Comparison of ENCODE assay signal across 20 mouse cellular contexts in genomic region chr3:57940504-57941381, GRCm38 (mm10).
"Had no signal": no experiment of that assay in that cellular context is flagged by ENCODE, and none has a peak within 500 bp of the region (broad histone marks: within the 10 kb centered on the region; RNA-seq: fewer than 3 reads in every experiment).

No protein-coding gene starts in this region.

- H3K9ac ChIP-seq: liver, embryonic 13.5 days; neural tube, embryonic 12.5 days; neural tube, embryonic 15.5 days had no signal

- H3K36me3 ChIP-seq: liver, embryonic 13.5 days; neural tube, embryonic 12.5 days; neural tube, embryonic 15.5 days had no signal

- H3K27ac ChIP-seq: kidney, postnatal 0 days; left cerebral cortex, adult 2 months; liver, embryonic 13.5 days; neural tube, embryonic 12.5 days; neural tube, embryonic 15.5 days; stomach, postnatal 0 days had no signal

- H3K4me2 ChIP-seq: liver, embryonic 13.5 days; midbrain, embryonic 11.5 days; neural tube, embryonic 12.5 days; neural tube, embryonic 15.5 days had no signal

- H3K4me1 ChIP-seq: liver, embryonic 13.5 days; neural tube, embryonic 12.5 days; neural tube, embryonic 15.5 days had no signal

- DNase-seq: kidney, adult 2 months; kidney, postnatal 25 days; layer of hippocampus, postnatal 36 days; liver, embryonic 13.5 days; lung, adult 2 months; lung, postnatal 14 days; lung, postnatal 4 days; midbrain, embryonic 14.5 days; right cerebral cortex, adult 18-20 months; right cerebral cortex, postnatal 14 days; right cerebral cortex, postnatal 4 days; thymus, adult 2 months; thymus, postnatal 14 days; thymus, postnatal 4 days had no signal

- H3K27me3 ChIP-seq: liver, embryonic 13.5 days; neural tube, embryonic 12.5 days; neural tube, embryonic 15.5 days had no signal

- H3K9me3 ChIP-seq: liver, embryonic 13.5 days; neural tube, embryonic 12.5 days; neural tube, embryonic 15.5 days had no signal

- H3K4me3 ChIP-seq: left cerebral cortex, adult 2 months; liver, embryonic 13.5 days; neural tube, embryonic 12.5 days; neural tube, embryonic 15.5 days had no signal
